Mouse (Mus musculus) MEL (cell line): ENCODE data around the gene Tbcd. TPM values are rescaled to one million over a fixed set of nuclear protein-coding genes. Genes with fewer than 3 reads are reported as not detected.

Experiments
- DNase-seq: peaks from one replicate; pipeline ENCODE4 v3.0.0; 2011; ENCODE audit warnings: low read depth, low spot score
- H3K27ac ChIP-seq: 2 replicates; pipeline ENCODE4 v1.5.1; 2012; ENCODE audit warnings: low read depth, mild to moderate bottlenecking, control low read depth, low read length, moderate library complexity; ENCODE audit not compliant: control insufficient read depth
- H3K27me3 ChIP-seq, 2 experiments: fragments of 150-350 bp in 1 of 2; sonication (generic) in 1 of 2; 2 replicates each; pipeline ENCODE4 v1.6.1; 2012; ENCODE audit warnings: low read length in 2 of 2, mild to moderate bottlenecking in 2 of 2, improper control_type of control experiment in 1 of 2, moderate library complexity in 1 of 2; ENCODE audit not compliant: insufficient read depth in 2 of 2, control insufficient read depth in 1 of 2
- H3K36me3 ChIP-seq, 2 experiments: 2 replicates each; pipeline ENCODE4 v1.6.1; 2012 to 2014; ENCODE audit warnings: low read length in 2 of 2, improper control_type of control experiment in 1 of 2, inconsistent platforms in 1 of 2, mild to moderate bottlenecking in 1 of 2; ENCODE audit not compliant: insufficient read depth in 2 of 2, control insufficient read depth in 1 of 2
- H3K4me1 ChIP-seq, 2 experiments: fragments of 150-350 bp in 1 of 2; sonication (generic) in 1 of 2; 2 replicates each; pipeline ENCODE4 v1.6.1; 2012; ENCODE audit warnings: low read length in 2 of 2, improper control_type of control experiment in 1 of 2, mild to moderate bottlenecking in 1 of 2; ENCODE audit not compliant: insufficient read depth in 2 of 2, control insufficient read depth in 1 of 2
- H3K4me3 ChIP-seq, 2 experiments: fragments of 150-350 bp in 1 of 2; sonication (generic) in 1 of 2; 2 replicates each; pipeline ENCODE4 v1.5.1; 2012; ENCODE audit warnings: low read depth in 2 of 2, low read length in 2 of 2, mild to moderate bottlenecking in 2 of 2, moderate library complexity in 2 of 2, control low read depth in 1 of 2, improper control_type of control experiment in 1 of 2; ENCODE audit not compliant: control insufficient read depth in 1 of 2, insufficient read depth in 1 of 2
- H3K79me2 ChIP-seq: 2 replicates; pipeline ENCODE4 v1.6.1; 2012; ENCODE audit warnings: mild to moderate bottlenecking, low read length, moderate library complexity; ENCODE audit not compliant: control insufficient read depth, poor library complexity, insufficient read depth
- H3K9ac ChIP-seq: 2 replicates; pipeline ENCODE4 v1.6.1; 2012; ENCODE audit warnings: low read depth, mild to moderate bottlenecking, control low read depth, low read length, moderate library complexity; ENCODE audit not compliant: control insufficient read depth, poor library complexity, severe bottlenecking
- H3K9me3 ChIP-seq: fragments of 150-350 bp; sonication (generic); replicated peaks from 2 replicates; pipeline ENCODE4 v1.6.1; 2012; ENCODE audit warnings: mild to moderate bottlenecking, low read length, improper control_type of control experiment, moderate library complexity; ENCODE audit not compliant: insufficient read depth
- BHLHE40 ChIP-seq: IDR thresholded peaks from 2 replicates; pipeline ENCODE4 v1.6.1; 2012; ENCODE audit warnings: low read depth, mild to moderate bottlenecking, inconsistent platforms, low read length, improper control_type of control experiment, borderline replicate concordance
- CHD2 ChIP-seq: IDR thresholded peaks from 2 replicates; pipeline ENCODE4 v1.6.1; 2011; ENCODE audit warnings: low read length, improper control_type of control experiment
- CTCF ChIP-seq, 3 experiments: IDR thresholded peaks in 2 of 3; conservative IDR thresholded peaks in 1 of 3; 2 replicates each; pipeline ENCODE4 v1.5.1; 2011 to 2012; ENCODE audit warnings: low read length in 3 of 3, low read depth in 2 of 3, mild to moderate bottlenecking in 2 of 3, improper control_type of control experiment in 1 of 3, inconsistent platforms in 1 of 3, mixed read lengths in 1 of 3, moderate library complexity in 1 of 3; ENCODE audit not compliant: control insufficient read depth in 1 of 3, insufficient read depth in 1 of 3, poor library complexity in 1 of 3, severe bottlenecking in 1 of 3
- E2F4 ChIP-seq: IDR thresholded peaks from 2 replicates; pipeline ENCODE4 v1.6.1; 2011; ENCODE audit warnings: low read depth, low read length, improper control_type of control experiment, borderline replicate concordance
- ELF1 ChIP-seq: IDR thresholded peaks from 2 replicates; pipeline ENCODE4 v1.6.1; 2014; ENCODE audit warnings: low read depth, mild to moderate bottlenecking, inconsistent platforms, low read length, improper control_type of control experiment, moderate library complexity
- ETS1 ChIP-seq: IDR thresholded peaks from 2 replicates; pipeline ENCODE4 v1.6.1; 2012; ENCODE audit warnings: low read depth, mild to moderate bottlenecking, inconsistent platforms, low read length, improper control_type of control experiment, moderate library complexity
- GATA1 ChIP-seq: IDR thresholded peaks from 2 replicates; pipeline ENCODE4 v1.6.1; 2011; ENCODE audit warnings: low read depth, low read length, improper control_type of control experiment
- HCFC1 ChIP-seq: IDR thresholded peaks from 2 replicates; pipeline ENCODE4 v1.6.1; 2012; ENCODE audit warnings: low read depth, mild to moderate bottlenecking, inconsistent platforms, low read length, improper control_type of control experiment, moderate library complexity
- JUND ChIP-seq: IDR thresholded peaks from 2 replicates; pipeline ENCODE4 v1.6.1; 2011; ENCODE audit warnings: low read depth, mild to moderate bottlenecking, improper control_type of control experiment, low read length
- KAT2A ChIP-seq: conservative IDR thresholded peaks from 2 replicates; pipeline ENCODE4 v1.6.1; 2012; ENCODE audit warnings: low read depth, low read length, improper control_type of control experiment, inconsistent platforms
- MAX ChIP-seq: IDR thresholded peaks from 2 replicates; pipeline ENCODE4 v1.6.1; 2011; ENCODE audit warnings: low read length, improper control_type of control experiment
- MAZ ChIP-seq: IDR thresholded peaks from 2 replicates; pipeline ENCODE4 v1.6.1; 2012; ENCODE audit warnings: low read depth, mild to moderate bottlenecking, inconsistent platforms, low read length, improper control_type of control experiment
- MEF2A ChIP-seq: IDR thresholded peaks from 2 replicates; pipeline ENCODE4 v1.6.1; 2014; ENCODE audit warnings: low read depth, mild to moderate bottlenecking, inconsistent platforms, low read length, improper control_type of control experiment; ENCODE audit not compliant: poor library complexity, insufficient replicate concordance, severe bottlenecking; ENCODE audit errors: extremely low read depth
- MYC ChIP-seq: IDR thresholded peaks from 2 replicates; pipeline ENCODE4 v1.6.1; 2011; ENCODE audit warnings: low read depth, mild to moderate bottlenecking, low read length, improper control_type of control experiment, moderate library complexity
- NELFE ChIP-seq: IDR thresholded peaks from 2 replicates; pipeline ENCODE4 v1.6.1; 2011; ENCODE audit warnings: low read depth, low read length, improper control_type of control experiment
- NRF1 ChIP-seq: IDR thresholded peaks from 2 replicates; pipeline ENCODE4 v1.6.1; 2014; ENCODE audit warnings: low read depth, mild to moderate bottlenecking, inconsistent platforms, low read length, improper control_type of control experiment, moderate library complexity; ENCODE audit not compliant: poor library complexity, insufficient read depth, severe bottlenecking
- POLR2A ChIP-seq, 2 experiments: IDR thresholded peaks; 2 replicates each; pipeline ENCODE4 v1.6.1; 2011 to 2012; ENCODE audit warnings: low read length in 2 of 2, mild to moderate bottlenecking in 2 of 2, control low read depth in 1 of 2, improper control_type of control experiment in 1 of 2, low read depth in 1 of 2, moderate library complexity in 1 of 2; ENCODE audit not compliant: control insufficient read depth in 1 of 2, insufficient read depth in 1 of 2, poor library complexity in 1 of 2
- RAD21 ChIP-seq: IDR thresholded peaks from 2 replicates; pipeline ENCODE4 v1.6.1; 2011; ENCODE audit warnings: mild to moderate bottlenecking, low read depth, low read length, improper control_type of control experiment
- SIN3A ChIP-seq: IDR thresholded peaks from 2 replicates; pipeline ENCODE4 v1.6.1; 2012; ENCODE audit warnings: low read length, improper control_type of control experiment, inconsistent platforms
- TCF12 ChIP-seq: IDR thresholded peaks from 2 replicates; pipeline ENCODE4 v1.6.1; 2014; ENCODE audit warnings: low read depth, mild to moderate bottlenecking, inconsistent platforms, low read length, improper control_type of control experiment, moderate library complexity
- UBTF ChIP-seq: IDR thresholded peaks from 2 replicates; pipeline ENCODE4 v1.6.1; 2012; ENCODE audit warnings: low read depth, mild to moderate bottlenecking, inconsistent platforms, low read length, improper control_type of control experiment, moderate library complexity, borderline replicate concordance; ENCODE audit not compliant: insufficient read depth
- USF1 ChIP-seq: IDR thresholded peaks from 2 replicates; pipeline ENCODE4 v1.6.1; 2014; ENCODE audit warnings: low read depth, mild to moderate bottlenecking, inconsistent platforms, low read length, improper control_type of control experiment, moderate library complexity
- ZC3H11A ChIP-seq: IDR thresholded peaks from 2 replicates; pipeline ENCODE4 v1.6.1; 2012; ENCODE audit warnings: low read depth, mild to moderate bottlenecking, inconsistent platforms, low read length, improper control_type of control experiment
- ZNF384 ChIP-seq: IDR thresholded peaks from 2 replicates; pipeline ENCODE4 v1.6.1; 2012; ENCODE audit warnings: low read depth, mild to moderate bottlenecking, inconsistent platforms, low read length, improper control_type of control experiment
- polyA plus RNA-seq, 2 experiments: library from polyadenylated mRNA; stranded (reverse) in 1 of 2; unstranded in 1 of 2; fragments of >175 nt in 1 of 2; fragments of >200 nt in 1 of 2; gene quantifications; 2 replicates each; pipeline versions ENCODE4 v1.2.1 to v1.2.4; 2012; ENCODE audit warnings: low replicate concordance in 2 of 2, low read depth in 1 of 2; ENCODE audit not compliant: insufficient read length in 2 of 2, insufficient read depth in 1 of 2, missing spikeins in 1 of 2
- total RNA-seq: library from RNA; depleted of rRNA; stranded (reverse); fragments of 300-350 nt; gene quantifications from 2 replicates; pipeline ENCODE4 v1.2.3, GENCODE M21; 2012

Tbcd gene
- total and polyA plus RNA-seq, 3 experiments, result 50.0 to 65.3 TPM; not detected in 1

DNA sequence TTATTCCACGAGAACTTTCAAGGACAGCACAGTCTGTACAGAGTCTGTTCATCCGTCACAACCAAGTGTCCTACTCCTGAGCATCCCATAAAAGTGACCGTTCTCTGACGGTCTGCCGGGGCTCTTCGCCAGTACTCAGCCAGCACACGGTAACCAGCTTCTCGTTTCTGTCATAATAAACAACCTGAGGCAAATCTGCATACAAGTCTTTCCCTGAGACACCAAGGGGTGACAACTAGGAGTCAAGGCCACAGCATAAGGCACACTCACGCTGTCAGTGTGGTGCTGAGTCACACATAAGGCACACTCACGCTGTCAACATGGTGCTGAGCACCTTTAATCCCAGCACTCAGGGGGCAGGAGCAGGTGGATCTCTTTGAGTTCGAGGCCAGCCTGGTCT, 198.9 kb downstream of the Tbcd start:
- no peaks in the 10 kb centered on the region for H3K27me3 ChIP-seq
- no peak overlapping the region for H3K4me3 ChIP-seq
- no peak overlapping the region for H3K27ac ChIP-seq
- DNase-seq, result no peak
- H3K9me3 ChIP-seq, result no peaks in the 10 kb centered on the region
- TF ChIP-seq ZC3H11A (no peak), ELF1 (no peak), JUND (no peak), NRF1 (no peak), POLR2A (IDR thresholded peaks at IDR 0.05; ENCODE audit: control insufficient read depth in 1 of 2, insufficient read depth in 1 of 2, low read depth in 1 of 2, low read length in 2 of 2, poor library complexity in 1 of 2) (no peak), RAD21 (no peak), E2F4 (no peak), UBTF (no peak), MAZ (no peak), MEF2A (no peak), MAX (no peak), BHLHE40 (no peak), GATA1 (no peak), CTCF (IDR thresholded peaks at IDR 0.05 in 2 of 3, conservative IDR thresholded peaks at IDR 0.05 in 1 of 3; ENCODE audit: control insufficient read depth in 1 of 3, insufficient read depth in 1 of 3, low read depth in 2 of 3, low read length in 3 of 3, poor library complexity in 1 of 3, severe bottlenecking in 1 of 3) (no peak), ETS1 (no peak), MYC (no peak), TCF12 (no peak)
- peaks cover 3 to 7% of the 10 kb centered on the region in 2 experiments for H3K4me1 ChIP-seq
- no peak overlapping the region for H3K9ac ChIP-seq
- peaks cover 0 to 6% of the 10 kb centered on the region in 2 experiments; a peak in 2 of 4 replicates for H3K36me3 ChIP-seq
- H3K79me2 ChIP-seq, result no peaks in the 10 kb centered on the region

DNA sequence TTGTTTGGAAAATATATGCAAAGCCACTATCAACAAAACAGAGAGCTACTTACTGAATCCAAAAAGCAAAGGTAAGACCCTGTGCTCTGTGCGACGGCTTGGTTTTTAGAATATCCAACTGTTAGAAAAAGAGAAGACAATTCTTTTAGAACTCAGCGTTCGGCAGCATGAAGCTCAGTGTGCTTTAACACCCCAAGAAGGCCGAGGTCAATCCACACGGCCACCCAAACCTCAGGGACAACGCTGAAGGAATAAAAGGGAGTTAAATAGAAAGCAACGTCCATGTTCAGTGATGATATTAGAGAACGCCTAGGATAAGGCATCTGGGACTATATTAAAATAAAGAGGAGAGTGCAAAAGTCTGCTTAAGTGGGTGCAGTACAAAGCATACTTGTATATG, 199.8 kb downstream of the Tbcd start:
- Histone ChIP-seq H3K79me2 (no peaks in the 10 kb centered on the region), H3K36me3 (peaks cover 0 to 14% of the 10 kb centered on the region in 2 experiments; a peak in 2 of 4 replicates), H3K9me3 (no peaks in the 10 kb centered on the region), H3K27ac (no peak overlapping the region), H3K4me1 (peaks cover 7 to 14% of the 10 kb centered on the region in 2 experiments), H3K27me3 (no peaks in the 10 kb centered on the region), H3K4me3 (no peak overlapping the region), H3K9ac (no peak overlapping the region)
- TF ChIP-seq ZC3H11A (no peak), NRF1 (no peak), ZNF384 (no peak), SIN3A (no peak), HCFC1 (no peak), USF1 (no peak), BHLHE40 (no peak), CHD2 (no peak), TCF12 (no peak), NELFE (no peak), KAT2A (no peak)
- DNase-seq, result no peak
